Mouse (Mus musculus) urinary bladder, postnatal 0 days (tissue): Measurements from ENCODE around the gene Kctd18. TPM values are rescaled to one million over a fixed set of nuclear protein-coding genes. Genes with fewer than 3 reads are reported as not detected.

Experiments
- polyA plus RNA-seq: library from polyadenylated mRNA; unstranded; fragments of >200 nt; fragmentation: Nextera tagmentation; extraction: Ambion mirVana; gene quantifications from 2 replicates; pipeline ENCODE4 v1.2.1, GENCODE M21; 2015

Gene Kctd18
- polyA plus RNA-seq = 8.8 and 10.2 TPM in 2 replicates

GRCm38 (mm10) chr1:58018856-58019255, at the start of gene Kctd18:
Gene Kctd18, minus strand, starts transcription at chr1:58018956.

DNA sequence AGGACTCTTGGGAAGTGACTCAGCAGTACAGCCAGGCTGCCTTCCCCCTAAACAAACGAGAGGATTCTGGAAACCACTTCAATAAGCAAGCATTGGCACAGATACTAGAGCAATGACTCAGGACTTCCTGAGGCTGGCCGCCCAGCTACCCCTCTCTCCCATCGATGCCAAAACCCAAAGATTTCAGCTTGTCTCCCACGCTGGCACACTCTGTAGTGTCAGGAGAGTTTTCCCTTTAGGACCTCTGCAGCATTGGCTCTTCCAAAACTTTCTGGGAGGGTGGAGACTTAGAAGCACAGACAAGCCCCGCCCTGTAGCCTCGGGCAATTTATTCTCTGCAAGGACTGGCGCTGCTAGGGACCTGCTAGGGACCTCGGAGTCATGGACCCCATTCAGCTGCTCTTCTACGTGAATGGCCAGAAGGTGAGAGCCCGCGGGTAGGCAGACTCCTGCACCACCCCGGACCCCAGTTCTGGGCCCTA, 10.9 kb upstream of the Kctd18 start, which contains the start of gene Aox1:
TSS of gene Aox1 (plus strand) at position 296 of the 482 bp plus-strand sequence.

GRCm38 (mm10) chr1:57995432-57996132, 23.2 kb downstream of the Kctd18 start, which contains the start of gene Sgo2a:
Gene Sgo2a, plus strand, starts transcription at chr1:57995971.

Other genes starting within 250 kb of the Kctd18 start
- 116 and 141 TPM in 2 replicates for gene Spats2l, start 244.8 kb downstream of the Kctd18 start, polyA plus RNA-seq
- gene Sgo2a, start 23.0 kb downstream of the Kctd18 start, polyA plus RNA-seq = 3.0 and 4.9 TPM in 2 replicates
- gene Aox1, start 11.0 kb upstream of the Kctd18 start, polyA plus RNA-seq = 1.5 TPM in 2 replicates
- 1.4 and 2.1 TPM in 2 replicates for gene Aox3, start 94.2 kb upstream of the Kctd18 start, polyA plus RNA-seq
- gene Aox4, start 191.4 kb upstream of the Kctd18 start, polyA plus RNA-seq = 0.02 and 0.07 TPM in 2 replicates